Mouse (Mus musculus): Measurements from ENCODE around the gene Aven. TPM values are rescaled to one million over a fixed set of nuclear protein-coding genes. Genes with fewer than 3 reads are reported as not detected.
"Not testable (repeated sequence)": the region's sequence is repeated elsewhere in the genome, so short reads cannot be mapped to it uniquely, and the experiment has no call there.

Aven gene
- 10 to 100 TPM; 15.8 to 23.6 TPM for total RNA-seq (2021)
- long read RNA-seq, experiment 1, full-length matches to known transcripts, result 15 of 16 reads
- long read RNA-seq, experiment 1, partial matches to known transcripts, result 0 of 16 reads
- long read RNA-seq, experiment 1, other reads (novel, unspliced or antisense), result 1 of 16 reads
- long read RNA-seq, experiment 2, full-length matches to known transcripts, result 10 of 11 reads
- long read RNA-seq, experiment 2, partial matches to known transcripts, result 0 of 11 reads
- long read RNA-seq, experiment 2, other reads (novel, unspliced or antisense), result 1 of 11 reads

DNA sequence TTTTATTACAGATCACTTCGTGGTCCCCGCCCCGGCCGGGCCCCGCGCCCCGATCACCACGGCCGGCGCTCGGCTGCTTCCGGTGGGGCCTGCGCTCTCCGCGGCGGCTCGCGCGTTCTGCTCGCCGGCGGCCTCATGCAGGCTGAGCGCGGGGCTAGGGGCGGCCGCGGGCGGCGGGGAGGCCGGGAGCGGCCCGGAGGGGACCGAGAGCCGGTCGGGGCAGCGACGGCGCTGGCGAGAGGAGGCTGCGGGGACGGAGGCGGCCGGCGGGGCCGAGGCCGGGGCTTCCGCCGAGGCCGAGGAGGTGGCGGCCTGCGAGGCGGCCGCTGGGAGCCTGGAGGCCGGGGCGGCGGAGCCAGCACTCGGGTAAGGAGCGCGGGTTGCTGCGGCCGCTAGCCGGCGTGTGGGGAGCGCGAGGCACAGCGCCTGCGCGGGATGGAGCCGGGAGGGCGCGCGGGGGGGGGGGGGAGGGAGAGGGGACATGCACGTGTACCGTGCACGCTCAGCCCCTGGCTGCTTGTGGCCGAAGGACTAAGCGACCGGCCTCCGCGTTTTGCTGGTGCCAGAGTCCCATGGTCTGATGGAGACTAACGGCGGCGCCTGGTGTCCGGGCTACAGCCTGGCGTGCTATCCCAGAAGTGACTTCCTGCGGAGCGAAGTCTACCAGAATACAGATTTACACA lies at the start of gene Aven:
TSS of gene Aven (plus strand) at position 109 of the 683 bp plus-strand sequence.
- peak; percentile 88 for DNase-seq
- intact Hi-C loops (cut with DNase I; ENCODE audit: low total_unique reads), result no loop called here

DNA sequence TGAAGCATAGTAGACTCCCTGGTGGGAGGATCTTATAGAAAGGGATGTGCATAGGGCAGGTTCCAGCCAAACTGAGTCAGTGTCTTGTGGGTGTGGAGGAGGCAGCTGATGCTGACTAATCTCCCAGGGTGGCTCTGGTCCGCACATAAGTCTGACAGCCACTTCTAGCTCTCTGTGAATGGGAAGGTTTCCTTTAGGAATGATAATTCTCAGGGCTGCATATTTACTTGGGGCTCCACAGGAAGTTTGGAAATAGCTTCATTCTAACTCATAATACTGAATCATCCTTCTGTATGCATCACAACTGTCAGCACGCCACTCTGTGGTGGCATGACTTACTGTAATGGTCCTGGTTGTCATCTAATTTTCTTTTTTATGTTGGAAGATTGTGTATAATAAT lies 49.3 kb upstream of the Aven start:
- DNase-seq, result no peak
- intact Hi-C loops (cut with DNase I; ENCODE audit: low total_unique reads), result no loop called here

DNA sequence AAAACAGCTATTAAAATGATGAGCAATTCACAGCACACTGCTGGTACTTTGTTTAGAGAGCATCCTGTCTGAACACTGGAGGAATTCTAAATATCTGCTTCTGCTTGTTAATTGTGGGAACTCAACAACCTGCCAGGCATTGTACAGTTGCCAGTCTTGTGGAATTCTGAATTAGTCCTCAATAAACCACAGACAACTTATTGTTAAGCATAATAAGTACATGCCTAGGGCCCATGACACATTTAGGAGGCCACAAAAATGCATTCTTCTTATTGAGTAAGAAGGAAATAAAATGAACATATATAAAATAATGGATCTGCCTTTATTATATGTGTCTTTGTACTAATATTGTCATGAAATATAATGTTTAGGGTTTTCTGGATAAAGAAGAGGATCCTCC lies 47.3 kb upstream of the Aven start:
- intact Hi-C loops (cut with DNase I; ENCODE audit: low total_unique reads), result no loop called here
- DNase-seq, result no peak

DNA sequence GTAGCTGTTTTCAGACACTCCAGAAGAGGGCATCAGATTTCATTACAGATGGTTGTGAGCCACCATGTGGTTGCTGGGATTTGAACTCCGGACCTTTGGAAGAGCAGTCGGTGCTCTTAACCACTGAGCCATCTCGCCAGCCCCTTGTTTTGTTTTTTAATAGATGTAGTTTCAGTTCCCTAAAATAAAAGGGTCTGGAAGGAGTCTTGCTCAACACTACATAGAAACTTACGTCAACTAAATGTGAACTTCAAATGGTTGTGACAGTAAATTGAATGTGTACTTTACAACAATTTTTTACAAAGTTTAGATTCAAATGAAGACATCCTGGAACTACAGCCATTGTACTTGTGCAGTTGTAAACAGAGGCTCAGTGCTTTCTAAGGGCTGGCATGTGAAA lies 44.7 kb upstream of the Aven start:
- DNase-seq; intact Hi-C loops (cut with DNase I; ENCODE audit: low total_unique reads): not testable (repeated sequence)

GRCm38 (mm10) chr2:112448510-112449059 lies 44.2 kb upstream of the Aven start:
- DNase-seq, result no peak
- intact Hi-C loops (cut with DNase I; ENCODE audit: low total_unique reads), result loop anchor here (1.0 kb wide), 1 partner anchor 67 kb away; no protein-coding TSS in a partner anchor

- intact Hi-C loops (cut with DNase I; ENCODE audit: low total_unique reads), result loop anchor here (1.0 kb wide), 1 partner anchor 68 kb away; no protein-coding TSS in a partner anchor
- peak; percentile 7 for DNase-seq
These were observed 43.0 kb upstream of the Aven start for GRCm38 (mm10) chr2:112449597-112450296.

DNA sequence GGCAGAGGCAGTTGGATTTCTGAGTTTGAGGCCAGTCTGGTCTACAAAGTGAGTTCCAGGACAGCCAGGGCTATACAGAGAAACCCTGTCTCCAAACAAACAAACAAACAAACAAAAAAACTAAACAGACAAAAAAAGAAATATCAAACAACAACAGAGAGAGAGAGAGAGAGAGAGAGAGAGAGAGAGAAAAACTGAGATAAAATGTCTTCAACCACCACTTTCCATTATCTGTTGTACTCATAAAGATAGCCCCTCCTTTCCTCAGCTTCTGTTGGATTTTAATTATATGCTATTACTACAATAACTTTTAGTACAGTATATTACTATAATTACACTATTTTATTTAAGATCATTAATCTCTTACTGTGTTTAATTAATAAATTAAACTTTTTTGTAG lies 40.3 kb upstream of the Aven start:
- intact Hi-C loops (cut with DNase I; ENCODE audit: low total_unique reads), result not testable (repeated sequence)

DNA sequence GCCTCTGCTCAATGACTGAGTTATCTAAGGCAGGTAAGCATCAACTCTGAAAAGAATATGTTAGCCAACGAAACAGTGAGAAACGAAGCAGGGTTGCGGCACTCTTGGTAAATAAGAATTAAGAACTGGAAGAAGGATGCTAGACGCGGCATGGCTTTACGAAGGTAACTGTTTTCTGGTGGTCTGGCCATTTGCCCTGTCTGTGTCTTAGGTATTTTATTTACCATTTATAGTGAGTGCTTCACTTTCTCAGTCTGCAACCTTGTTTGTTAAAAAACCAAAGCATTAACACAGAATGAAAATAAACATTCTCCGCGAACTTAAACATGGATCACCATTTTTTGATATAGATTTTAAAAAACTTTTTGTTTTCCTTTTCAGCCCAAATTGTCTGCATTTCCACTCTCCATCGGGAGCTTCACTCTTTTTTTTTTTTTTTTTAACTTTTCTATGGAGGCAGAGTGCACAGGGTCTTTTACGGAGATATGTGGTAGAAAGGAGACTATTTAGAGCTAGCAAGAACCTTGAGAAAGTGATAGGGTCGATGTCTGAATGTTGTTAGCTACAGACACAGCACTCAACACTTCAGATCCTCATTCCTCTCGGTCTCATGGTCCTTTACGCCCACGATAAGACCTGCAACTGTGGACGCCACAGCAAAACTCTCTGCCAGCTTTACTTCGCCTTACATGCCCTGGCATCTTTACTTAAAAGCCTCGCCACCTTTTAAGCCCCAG lies 38.5 kb upstream of the Aven start:
- intact Hi-C loops (cut with DNase I; ENCODE audit: low total_unique reads), result no loop called here
- DNase-seq, result no peak

More for the DNA sequence above, 40.3 kb upstream of the Aven start:
- not testable (repeated sequence) for DNase-seq

DNA sequence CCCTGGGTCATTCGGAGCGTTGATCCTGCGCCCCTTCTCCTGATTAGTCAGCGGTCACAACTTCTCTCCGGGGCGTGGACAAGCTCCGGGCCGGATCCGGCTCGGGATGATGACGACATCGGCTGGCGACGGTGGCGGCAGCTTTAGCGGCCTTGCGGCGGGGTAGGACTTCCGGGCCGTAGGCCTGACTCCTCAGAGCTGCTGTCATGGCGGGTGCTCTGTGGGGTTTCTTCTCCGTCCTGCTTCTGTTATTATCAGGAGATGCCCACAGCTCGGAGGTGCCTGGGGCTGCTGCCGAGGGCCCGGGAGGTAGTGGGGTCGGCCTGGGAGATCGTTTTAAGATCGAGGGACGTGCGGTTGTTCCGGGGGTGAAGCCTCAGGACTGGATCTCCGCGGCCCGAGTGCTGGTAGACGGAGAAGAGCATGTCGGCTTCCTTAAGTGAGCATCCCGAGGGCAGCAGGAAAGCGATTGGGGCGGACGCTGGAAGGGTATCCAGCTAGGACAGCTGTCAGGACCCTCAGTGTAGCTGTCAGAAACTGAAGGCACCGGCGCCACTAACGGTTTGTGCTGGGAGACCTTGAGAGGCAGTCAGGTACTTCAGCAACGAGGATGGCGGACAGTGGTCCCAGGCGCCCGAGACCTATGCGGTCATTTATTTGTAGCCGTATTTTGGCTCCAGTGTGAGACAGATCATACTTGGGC lies 37.8 kb upstream of the Aven start, which contains the start of gene Emc7:
TSS of gene Emc7 (plus strand) at position 136 of the 703 bp plus-strand sequence.
- intact Hi-C loops (cut with DNase I; ENCODE audit: low total_unique reads), result no loop called here
- peak; percentile 99 for DNase-seq

GRCm38 (mm10) chr2:112460557-112460956 lies 32.2 kb upstream of the Aven start:
- DNase-seq, result no peak
- intact Hi-C loops (cut with DNase I; ENCODE audit: low total_unique reads), result no loop called here

DNA sequence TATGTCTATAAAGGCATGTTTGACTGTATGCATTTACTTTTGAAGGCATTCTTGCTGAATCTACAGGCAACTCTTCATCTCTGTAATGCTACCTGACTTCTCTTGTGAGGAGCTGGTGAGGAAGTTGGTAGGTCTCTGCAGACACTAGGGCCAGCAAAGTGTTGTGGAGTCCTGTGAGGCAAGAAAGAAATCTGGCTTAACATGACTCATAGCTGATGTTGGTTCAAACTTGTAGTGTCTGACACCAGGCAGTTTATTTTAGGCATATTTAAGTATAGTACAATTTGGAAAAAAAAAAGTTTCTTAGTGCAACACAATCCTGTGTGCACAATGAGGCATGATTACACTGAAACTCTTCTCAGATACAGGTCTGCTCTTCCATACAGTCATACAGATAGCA lies 23.2 kb upstream of the Aven start:
- intact Hi-C loops (cut with DNase I; ENCODE audit: low total_unique reads), result no loop called here

DNA sequence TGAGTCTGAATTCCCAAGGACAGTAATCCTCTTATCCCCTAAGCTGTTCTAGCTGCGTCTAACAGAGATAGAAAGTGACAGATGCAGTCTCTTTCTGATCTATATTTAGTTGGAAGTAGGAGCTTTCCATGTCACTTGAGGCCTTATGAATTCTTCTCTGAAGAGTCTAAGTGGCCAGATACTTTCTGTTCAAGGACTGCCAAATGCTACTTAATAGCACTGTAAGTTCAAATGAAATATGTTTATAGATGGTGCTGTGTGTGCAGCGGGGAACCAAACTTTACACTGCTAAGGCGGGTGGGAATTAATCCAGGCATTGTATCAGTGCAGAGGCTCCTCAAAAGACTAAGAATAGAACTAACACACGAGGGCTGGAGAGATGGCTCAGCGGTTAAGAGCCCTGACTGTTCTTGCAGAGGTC lies 21.8 kb upstream of the Aven start:
- intact Hi-C loops (cut with DNase I; ENCODE audit: low total_unique reads), result no loop called here
- DNase-seq, result no peak

More for the DNA sequence above, 23.2 kb upstream of the Aven start:
- DNase-seq, result no peak

DNA sequence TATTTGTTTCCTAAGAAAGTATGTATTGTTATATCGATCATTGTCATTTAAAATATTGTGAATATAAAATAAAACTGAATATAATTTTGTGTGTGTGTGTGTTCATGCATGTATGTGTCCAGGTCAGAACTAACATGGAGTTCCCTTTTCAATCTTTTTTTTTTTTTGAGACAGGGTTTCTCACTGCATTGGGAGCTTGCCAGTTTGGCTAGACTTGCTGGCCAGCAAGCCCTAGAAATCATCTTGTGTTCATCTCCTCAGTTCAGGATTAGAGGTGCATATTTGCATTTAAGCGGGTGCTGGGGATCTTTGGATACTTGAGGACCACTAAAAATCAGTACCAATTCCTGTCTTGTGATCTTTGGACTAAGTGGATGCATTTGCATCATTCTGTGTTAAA lies 20.7 kb upstream of the Aven start:
- DNase-seq, result no peak
- intact Hi-C loops (cut with DNase I; ENCODE audit: low total_unique reads), result no loop called here

DNA sequence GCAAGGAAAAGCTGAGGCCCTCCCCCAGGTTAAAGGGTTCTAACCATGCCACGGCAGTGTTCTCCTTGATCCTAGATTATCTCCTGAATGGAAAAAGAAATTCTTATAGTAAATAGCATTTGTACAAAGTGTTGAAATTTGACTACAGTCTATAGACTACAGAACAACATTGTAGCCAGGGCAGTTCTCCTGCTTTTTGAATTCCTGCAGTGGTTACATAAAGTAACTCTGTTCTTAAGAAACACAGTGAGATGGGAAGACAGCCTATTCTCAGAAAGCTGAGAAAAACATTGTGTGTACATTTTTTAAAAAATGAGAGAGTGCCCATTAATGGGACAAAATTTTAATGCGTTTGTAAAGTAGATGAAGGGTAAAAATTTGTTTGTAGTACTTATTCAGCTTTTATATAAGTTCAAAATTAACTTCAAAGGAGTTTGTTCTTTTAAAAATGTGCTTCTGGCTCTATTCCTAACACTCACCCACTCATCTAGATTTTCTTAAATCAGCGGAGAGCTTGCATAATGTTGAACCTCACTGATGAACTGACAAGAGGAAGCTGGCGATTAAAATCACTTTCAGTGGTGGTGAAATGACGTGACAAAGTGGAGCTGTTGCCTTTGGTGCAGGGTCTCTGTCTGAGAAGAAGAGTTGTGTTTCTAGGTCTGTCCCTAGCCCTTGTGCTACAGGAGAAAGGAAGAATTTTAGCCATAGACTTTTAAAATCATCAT lies 17.6 kb upstream of the Aven start:
- no peak for DNase-seq
- intact Hi-C loops (cut with DNase I; ENCODE audit: low total_unique reads), result no loop called here

- intact Hi-C loops (cut with DNase I; ENCODE audit: low total_unique reads), result no loop called here
- DNase-seq, result no peak
These were observed 16.2 kb upstream of the Aven start for GRCm38 (mm10) chr2:112476554-112476953.

DNA sequence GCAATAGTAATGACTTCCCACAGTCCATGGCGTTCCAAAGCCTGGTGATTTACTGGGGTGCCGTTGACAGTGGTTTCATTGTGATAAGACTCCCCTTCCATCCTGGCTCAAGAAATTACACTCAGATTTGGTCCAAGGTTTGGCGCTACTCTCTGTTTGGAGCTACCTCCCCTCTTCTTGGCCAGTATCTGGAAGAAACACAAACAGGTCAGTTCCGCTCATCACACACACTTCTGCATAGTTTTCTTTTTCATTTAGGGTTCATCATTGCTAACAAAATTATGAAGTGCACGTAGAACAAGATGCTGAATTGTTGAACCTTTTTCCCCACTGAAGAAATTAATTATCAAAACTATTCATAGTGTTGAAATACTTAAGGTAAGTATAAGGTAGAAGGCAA lies 12.1 kb upstream of the Aven start, which contains the start of gene Chrm5:
TSS of gene Chrm5 (minus strand) at position 101 of the 400 bp plus-strand sequence.
- DNase-seq, result no peak
- intact Hi-C loops (cut with DNase I; ENCODE audit: low total_unique reads), result loop anchor here (5.0 kb wide), 1 partner anchor 103 kb away; the partner anchor contains the start of gene Katnbl1

- intact Hi-C loops (cut with DNase I; ENCODE audit: low total_unique reads), result loop anchor here (5.0 kb wide), 1 partner anchor 104 kb away; the partner anchor contains the start of gene Katnbl1
These were observed 11.2 kb upstream of the Aven start for GRCm38 (mm10) chr2:112481564-112481963.

More at GRCm38 (mm10) chr2:112481564-112481963, 11.2 kb upstream of the Aven start:
- DNase-seq, result no peak
